Mouse (Mus musculus) G1E (cell line): ENCODE results near the gene Rab7.

Experiments used
- CTCF ChIP-seq: IDR thresholded peaks from 2 replicates; pipeline ENCODE4 v1.5.1; 2012; ENCODE audit warnings: low read depth, low read length, inconsistent platforms, mixed read lengths
- GATA1 ChIP-seq: IDR thresholded peaks from 2 replicates; pipeline ENCODE4 v1.6.1; 2012; ENCODE audit warnings: borderline replicate concordance, low read length, inconsistent platforms, mixed read lengths
- POLR2AphosphoS5 ChIP-seq: IDR thresholded peaks from 2 replicates; pipeline ENCODE4 v1.6.1; 2012; ENCODE audit warnings: low read depth, low read length, inconsistent platforms; ENCODE audit not compliant: insufficient replicate concordance

GRCm38 (mm10) chr6:88065116-88065515, 20.0 kb upstream of the Rab7 start:
- TF ChIP-seq CTCF, result no peak
- no peak for TF ChIP-seq POLR2AphosphoS5
- no peak for TF ChIP-seq GATA1
